Mouse (Mus musculus): ENCODE measurements around the gene Pik3r6.

Gene Pik3r6

DNA sequence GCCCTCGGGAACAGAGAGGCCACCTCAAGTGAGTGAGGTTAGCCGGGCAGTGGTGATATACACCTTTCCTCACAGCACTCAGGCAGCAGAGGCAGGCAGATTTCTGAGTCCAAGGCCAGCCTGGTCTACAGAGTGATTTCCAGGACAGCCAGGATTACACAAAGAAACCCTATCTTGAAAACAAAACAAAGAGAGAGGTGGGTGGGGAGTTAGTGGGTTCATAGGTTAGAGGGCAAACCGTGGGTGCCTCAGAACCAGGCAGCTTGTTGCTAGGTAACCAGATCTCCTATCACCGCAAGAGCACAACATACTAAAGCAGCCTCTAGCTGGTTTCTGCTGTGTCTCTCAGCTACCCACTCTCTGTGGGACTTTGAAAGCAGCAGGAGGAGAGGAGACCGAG lies 83.9 kb downstream of the Pik3r6 start, which contains the start of gene Ccdc42:
TSS of gene Ccdc42 (plus strand) at position 301 of the 400 bp plus-strand sequence.
- DNase-seq = no peak

DNA sequence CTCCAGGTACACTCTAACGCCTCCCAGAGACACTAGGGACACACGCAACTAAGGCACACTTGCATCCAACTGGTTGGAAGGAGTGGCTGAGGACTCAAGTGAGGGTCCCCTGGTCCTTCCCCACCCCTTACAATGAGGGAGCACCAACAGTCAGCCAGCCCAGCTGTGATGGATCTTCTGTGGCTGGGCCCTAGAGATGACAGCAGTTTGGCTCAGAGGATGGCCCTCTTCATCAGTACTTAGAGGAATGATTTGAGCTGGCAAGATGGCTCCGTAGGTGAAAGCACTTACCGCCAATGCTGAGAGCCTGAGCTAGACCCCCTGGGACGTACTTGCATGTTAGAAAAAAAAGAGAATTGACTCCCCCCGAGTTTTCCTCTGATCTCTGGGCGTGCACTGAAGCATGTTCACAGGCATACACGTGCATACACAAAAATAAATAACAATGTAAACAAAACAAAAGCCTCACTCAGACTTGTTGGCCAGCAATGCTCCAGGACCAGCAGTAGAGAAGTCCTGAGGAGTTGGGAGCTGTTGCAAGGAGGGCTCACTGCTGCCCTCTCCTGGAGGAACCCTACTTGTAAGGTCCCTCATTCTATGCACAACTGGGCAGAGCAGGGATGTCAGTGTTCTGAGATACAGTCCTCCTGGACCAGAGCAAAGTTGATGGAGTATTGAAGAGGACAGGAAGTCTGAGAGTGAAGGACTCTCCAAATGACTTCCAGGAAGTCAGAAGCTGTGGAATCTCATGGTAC lies 86.4 kb downstream of the Pik3r6 start:
- peak; percentile 87 for DNase-seq

DNA sequence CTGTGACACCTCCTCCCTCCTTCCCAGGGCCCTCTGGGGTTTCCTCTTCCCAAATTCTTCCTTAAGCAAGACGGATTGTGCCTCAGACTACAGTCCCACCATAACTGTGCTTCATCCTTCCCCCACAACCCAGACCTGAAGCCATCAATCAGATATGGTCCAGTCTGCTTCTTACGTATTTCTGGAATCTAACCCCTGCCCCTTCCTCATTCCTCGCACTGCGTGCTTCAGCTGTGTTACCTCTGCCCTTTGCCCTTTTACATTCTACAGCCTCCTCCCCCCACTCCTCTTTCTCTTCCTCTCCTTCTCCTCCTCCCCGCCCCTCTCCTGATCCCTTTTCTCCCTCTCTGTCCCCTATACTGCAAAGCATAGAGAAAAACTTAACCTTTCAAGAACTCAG lies 88.9 kb downstream of the Pik3r6 start:
- DNase-seq = no peak

DNA sequence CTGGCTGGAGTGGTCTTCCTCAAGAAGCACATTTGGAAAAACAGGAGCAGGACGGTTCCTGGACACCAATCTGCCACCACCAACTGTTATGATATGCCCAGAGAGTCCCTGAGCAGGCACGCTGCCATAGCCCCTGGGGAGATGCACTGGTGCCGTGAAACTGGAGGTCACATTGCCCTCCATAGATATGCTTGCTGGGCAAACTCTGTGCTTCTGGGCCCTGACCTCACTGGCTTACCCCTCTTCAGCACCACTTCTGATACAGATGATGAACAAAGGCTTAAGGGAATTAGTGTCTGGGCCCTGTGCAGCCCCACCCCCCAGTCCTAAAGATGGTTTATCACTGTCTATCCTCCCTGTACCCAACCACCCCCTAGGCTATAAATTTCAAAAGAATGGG lies 90.4 kb downstream of the Pik3r6 start:
- DNase-seq = no peak

DNA sequence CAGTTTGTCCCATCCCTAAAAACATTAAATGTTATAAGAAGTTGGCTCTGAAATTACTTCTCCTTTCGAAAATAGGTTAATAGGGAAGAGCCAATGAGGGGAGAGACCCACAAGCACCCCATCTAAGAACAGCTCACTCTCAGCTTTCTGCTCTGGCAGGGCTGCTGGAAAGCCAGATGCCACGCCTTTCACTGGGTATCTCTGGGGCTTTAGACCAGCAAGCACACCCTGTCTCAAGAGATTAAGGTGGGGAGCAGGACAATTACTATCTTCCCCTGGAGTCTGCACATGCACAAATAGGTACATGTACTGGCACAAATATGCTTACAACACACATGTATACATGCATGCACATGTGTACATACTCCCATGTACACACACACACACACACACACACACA lies 95.1 kb downstream of the Pik3r6 start:
- no peak for DNase-seq

DNA sequence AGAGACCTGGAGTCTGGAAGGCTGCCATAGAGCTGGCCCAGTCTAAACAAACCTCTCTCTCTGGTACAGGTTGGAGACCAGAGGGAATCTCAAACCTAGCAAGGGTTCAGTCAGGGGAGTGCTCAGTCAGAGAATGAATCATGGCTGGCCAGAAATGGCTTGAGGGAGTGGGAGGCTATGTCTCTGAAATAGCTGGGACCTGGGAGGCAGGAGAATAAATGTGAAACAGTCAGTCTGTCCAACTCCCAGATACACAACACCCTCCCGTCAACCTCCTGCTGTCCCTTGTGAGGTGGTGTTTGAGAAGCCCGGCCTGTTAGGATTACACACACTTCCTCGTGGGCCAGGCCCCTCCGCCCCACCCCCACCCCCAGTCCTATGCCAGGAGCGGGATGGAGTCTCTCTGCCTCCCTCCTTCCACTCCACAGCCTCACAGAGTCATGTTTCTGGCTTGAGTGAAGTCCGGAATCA lies 97.8 kb downstream of the Pik3r6 start:
- no peak for DNase-seq

DNA sequence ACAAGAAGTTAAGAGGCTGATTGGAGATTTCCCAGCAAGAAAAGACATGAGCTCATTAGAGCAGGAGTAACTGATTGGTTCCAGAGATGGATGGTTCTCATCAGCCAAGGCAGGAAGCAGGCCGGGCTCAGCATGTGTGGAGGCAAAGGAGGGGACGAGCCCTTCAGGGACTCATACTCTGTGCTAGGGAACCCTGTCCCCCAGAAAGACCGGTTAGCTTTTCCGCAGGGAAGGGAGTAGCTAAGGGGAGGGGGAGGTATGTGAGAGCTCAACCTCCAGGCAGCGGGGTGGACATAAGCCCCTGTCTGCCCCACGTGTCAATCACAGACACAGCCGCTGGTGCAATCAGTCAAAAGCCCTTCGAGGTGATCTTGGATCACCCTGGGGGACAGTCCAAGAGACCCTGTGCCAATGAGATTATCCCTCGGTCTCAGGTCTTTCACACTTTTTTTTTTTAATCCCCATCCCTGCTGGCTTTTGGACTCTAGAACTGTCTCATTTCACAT lies 98.7 kb downstream of the Pik3r6 start:
- DNase-seq = no peak
